9 mouse cellular contexts compared by ENCODE assay signal in genomic region chr1:192598380-192598779, GRCm38 (mm10).
DNase-seq lines count a peak whose midpoint lies in the region; ATAC-seq lines count a peak whose summit lies in the region.
"Had no signal": no experiment of that assay in that cellular context is flagged by ENCODE, and none has a peak within 500 bp of the region (broad histone marks: within the 10 kb centered on the region; RNA-seq: fewer than 3 reads in every experiment).

No protein-coding gene starts in this region.

- H3K4me3 ChIP-seq in hindbrain, embryonic 12.5 days = no peak overlapping the region
- H3K4me3 ChIP-seq: liver, embryonic 15.5 days had no signal

- no peak overlapping the region for H3K27ac ChIP-seq in hindbrain, embryonic 12.5 days
- H3K27ac ChIP-seq: liver, embryonic 15.5 days had no signal

- peak; percentile 78 for ATAC-seq in hindbrain, embryonic 12.5 days (ENCODE audit: low FRiP score)

- no peaks in the 10 kb centered on the region for H3K27me3 ChIP-seq in hindbrain, embryonic 12.5 days
- H3K27me3 ChIP-seq: liver, embryonic 15.5 days had no signal

- no peak overlapping the region for H3K4me2 ChIP-seq in hindbrain, embryonic 12.5 days (replicated peaks)
- H3K4me2 ChIP-seq: liver, embryonic 15.5 days had no signal

- peak; percentile 61 for DNase-seq in Muller cell, postnatal 12 days (ENCODE audit: inconsistent ontology term)
- peak; percentile 93 for DNase-seq in cerebellum, adult 8-10 months
- DNase-seq in forelimb bud, embryonic 11.5 days (ENCODE audit: low read depth, low spot score) = peak; percentile 77
- DNase-seq in layer of hippocampus, adult 9-11 months = peak; percentile 81
- peak; percentile 89 for DNase-seq in lung, postnatal 36 days
- peak; percentile 94 for DNase-seq in right cerebral cortex, adult 2 months (ENCODE audit: low spot score in 2 of 2)
- DNase-seq in urinary bladder, postnatal 10 days (ENCODE audit: low spot score) = peak; percentile 29

- no peak overlapping the region for H3K9ac ChIP-seq in hindbrain, embryonic 12.5 days
- H3K9ac ChIP-seq: liver, embryonic 15.5 days had no signal

- no peaks in the 10 kb centered on the region for H3K36me3 ChIP-seq in hindbrain, embryonic 12.5 days
- H3K36me3 ChIP-seq: liver, embryonic 15.5 days had no signal

- WGBS in hindbrain, embryonic 12.5 days = 40% methylated on average over 2 of the region's 2 CpGs

- no peaks in the 10 kb centered on the region for H3K4me1 ChIP-seq in hindbrain, embryonic 12.5 days
- H3K4me1 ChIP-seq: liver, embryonic 15.5 days had no signal

- H3K9me3 ChIP-seq in hindbrain, embryonic 12.5 days (replicated peaks) = no peaks in the 10 kb centered on the region
- H3K9me3 ChIP-seq: liver, embryonic 15.5 days had no signal

Comparison
In these comparisons a context has a peak if more than half of its experiments do, and no peak if none do; other contexts are left out.
1. DNase-seq: peak in every context shown above with its lines; median percentile 94 in right cerebral cortex, adult 2 months; 93 in cerebellum, adult 8-10 months; 89 in lung, postnatal 36 days; 81 in layer of hippocampus, adult 9-11 months; 77 in forelimb bud, embryonic 11.5 days; 61 in Muller cell, postnatal 12 days; 29 in urinary bladder, postnatal 10 days.